Mouse (Mus musculus) urinary bladder, adult 2 months (tissue): ENCODE results near the gene Eid1. TPM values are rescaled to one million over a fixed set of nuclear protein-coding genes. Genes with fewer than 3 reads are reported as not detected.
A peak's percentile ranks its signal among the peaks of the same experiment; 100 is the strongest.

Experiments
- DNase-seq: peaks from one replicate; pipeline ENCODE4 v3.0.0; 2022; ENCODE audit warnings: low spot score
- polyA plus RNA-seq: library from polyadenylated mRNA; depleted of rRNA; stranded (reverse); fragments of >200 nt; gene quantifications from 2 replicates; pipeline ENCODE4 v1.2.3, GENCODE M21; 2012; rRNA removed

Eid1 gene
- polyA plus RNA-seq: 61.5 and 71.9 TPM in 2 replicates

DNA sequence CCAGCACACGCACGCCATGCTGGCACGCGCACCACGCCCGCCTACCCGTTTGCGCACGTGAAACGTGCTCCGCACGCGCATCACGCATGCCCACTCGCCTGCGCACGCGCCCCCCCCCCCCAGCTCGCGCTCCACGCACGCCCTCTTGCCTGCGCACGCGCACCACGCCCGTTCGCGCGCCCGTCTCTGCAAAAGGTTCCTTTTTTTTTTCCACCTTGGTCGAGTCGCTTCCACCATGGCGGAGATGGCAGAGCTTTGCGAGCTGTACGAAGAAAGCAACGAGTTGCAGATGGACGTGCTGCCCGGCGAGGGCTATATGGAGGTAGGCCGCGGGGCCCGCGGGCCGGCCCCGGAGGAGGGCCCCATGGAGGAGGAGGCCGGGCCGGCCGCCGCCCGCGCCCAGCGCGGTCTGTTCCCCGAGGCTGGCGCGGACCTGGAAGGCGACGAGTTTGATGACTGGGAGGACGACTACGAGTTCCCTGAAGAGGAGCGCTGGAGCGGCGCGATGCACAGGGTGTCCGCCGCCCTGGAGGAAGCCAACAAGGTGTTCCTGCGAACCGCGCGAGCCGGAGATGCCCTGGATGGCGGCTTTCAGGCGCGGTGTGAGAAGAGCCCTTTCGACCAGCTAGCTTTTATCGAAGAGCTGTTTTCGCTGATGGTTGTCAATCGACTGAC lies at the start of gene Eid1:
Gene Eid1, plus strand, starts transcription at position 139 of the 675 bp plus-strand sequence.
- peak; percentile 63 for DNase-seq

DNA sequence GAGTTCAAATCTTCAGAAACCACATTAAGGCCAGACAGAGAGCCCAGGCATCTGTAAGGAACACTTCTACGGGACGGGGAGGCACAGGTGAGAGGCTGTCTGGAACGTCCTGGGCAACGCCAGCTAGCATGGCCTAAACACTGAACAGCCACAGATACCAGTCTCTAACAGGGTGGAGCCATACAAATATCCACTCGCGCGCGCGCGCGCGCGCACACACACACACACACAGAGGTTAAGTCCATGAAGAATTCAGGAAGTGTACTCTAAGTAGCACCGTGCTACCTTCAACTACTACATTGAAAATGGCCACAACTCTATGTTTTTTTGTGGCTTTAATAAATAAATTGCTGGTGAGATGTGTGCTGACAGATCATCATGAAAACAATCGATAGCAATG lies 49.7 kb upstream of the Eid1 start:
- DNase-seq: no peak

DNA sequence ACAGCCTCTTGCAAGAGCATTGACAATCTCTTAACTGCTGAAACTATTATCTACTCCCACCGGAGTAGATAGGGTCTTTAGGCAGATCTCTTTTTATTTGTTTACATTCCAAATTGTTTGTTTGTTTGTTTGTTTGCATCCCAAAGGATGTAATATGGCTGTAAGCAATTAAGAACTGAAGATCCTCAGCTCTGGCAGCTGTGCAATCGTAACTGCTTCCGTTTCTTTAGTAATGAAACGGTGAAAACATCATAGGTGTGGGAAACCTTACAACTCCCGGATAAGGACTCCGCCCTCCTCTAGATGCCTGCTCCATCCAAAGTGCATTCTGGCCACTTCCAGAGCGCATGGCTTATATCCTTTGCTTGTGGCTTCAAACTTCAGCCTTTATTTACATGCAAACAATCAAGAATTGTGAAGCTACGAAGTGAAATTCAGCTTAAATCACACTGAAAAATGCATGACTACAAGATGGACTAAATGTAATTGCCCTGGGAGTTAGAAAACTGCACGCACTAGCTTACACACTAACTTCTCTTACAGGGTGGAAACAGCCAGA lies 48.7 kb upstream of the Eid1 start:
- no peak for DNase-seq

DNA sequence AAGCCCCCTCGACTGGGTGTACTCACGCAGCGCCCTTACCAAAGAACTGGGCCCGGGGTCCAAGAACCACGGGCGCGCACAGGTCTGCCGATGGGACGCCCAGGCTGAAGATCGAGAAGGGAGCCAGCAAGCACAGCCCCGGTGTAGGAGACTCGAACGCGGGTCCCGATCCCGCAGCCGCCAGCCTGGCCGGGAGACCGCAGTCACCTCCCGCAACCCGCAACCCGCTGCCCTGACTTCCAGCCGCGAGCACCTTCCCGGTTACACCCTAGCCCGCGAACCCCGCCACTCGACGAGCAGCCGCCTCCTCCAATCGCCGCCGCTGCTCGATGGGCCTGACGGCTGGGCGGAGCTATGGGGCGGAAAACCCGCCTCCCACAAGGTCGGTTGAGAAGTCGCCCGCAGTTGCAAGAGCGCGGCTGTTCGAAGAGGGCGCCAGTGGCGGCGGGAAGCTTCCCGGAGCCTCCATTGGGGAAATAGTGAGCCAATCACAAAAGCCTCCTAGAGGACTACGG lies 48.0 kb upstream of the Eid1 start, which contains the start of gene Cep152:
Gene Cep152, minus strand, starts transcription at position 277 of the 515 bp plus-strand sequence.
- DNase-seq: peak; percentile 92

DNA sequence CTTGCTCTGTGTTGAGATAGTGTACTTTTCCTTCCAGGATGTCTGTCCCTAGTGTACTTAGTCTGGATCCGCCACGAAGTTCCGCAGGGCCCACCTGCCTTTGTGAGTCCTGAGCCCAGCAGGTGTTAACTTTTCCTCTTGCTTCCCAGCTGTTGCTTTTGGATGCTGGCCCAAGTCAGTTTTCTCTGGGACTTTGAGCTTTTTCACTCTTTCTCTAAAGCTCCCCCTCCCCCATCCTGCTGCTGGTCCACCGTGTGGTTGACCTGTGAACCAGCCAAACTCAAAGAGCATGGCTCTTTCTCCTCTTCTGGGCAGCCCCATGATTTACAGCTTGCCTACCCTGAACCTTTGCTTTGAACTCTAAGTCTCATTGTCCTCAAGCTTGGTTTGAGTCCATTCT lies 46.4 kb upstream of the Eid1 start:
- DNase-seq: no peak

DNA sequence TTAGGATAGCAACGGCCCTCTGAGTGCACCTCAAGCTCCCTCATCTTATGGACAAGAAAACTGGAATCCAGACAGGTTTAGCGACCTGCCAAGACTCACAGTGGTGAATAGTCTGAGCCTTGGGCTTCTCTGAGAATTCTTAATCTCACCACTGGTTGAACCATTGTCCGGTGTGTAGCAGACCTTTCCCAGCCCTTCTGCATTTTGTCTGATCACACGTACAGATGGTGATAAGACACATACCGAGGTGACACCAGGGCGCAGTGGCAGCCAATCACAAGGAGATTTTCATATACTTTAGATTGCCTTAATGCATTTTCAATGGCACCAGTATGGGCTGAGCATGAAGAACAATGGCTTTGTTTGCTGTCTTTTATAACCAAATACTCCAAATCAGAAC lies 44.4 kb upstream of the Eid1 start:
- DNase-seq: no peak

DNA sequence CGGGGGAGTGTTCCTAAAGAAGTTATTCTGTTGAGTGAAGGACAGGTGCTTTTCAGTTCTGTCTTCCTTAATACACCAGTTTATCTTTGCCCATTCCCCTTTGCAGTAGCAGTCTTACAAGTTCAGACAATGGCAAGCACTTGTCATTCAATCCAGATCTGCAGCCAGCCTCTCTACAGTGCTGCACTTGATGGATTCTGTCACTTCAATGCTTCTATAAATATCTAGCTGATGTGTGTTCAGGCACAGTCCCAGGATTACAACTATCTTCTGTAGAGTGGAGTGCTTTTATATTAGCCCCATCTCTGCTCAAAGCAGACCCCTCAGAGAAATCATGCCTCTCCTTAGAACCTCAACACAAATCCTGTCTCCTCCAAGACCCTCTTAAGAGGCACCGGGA lies 42.9 kb upstream of the Eid1 start:
- DNase-seq: no peak

DNA sequence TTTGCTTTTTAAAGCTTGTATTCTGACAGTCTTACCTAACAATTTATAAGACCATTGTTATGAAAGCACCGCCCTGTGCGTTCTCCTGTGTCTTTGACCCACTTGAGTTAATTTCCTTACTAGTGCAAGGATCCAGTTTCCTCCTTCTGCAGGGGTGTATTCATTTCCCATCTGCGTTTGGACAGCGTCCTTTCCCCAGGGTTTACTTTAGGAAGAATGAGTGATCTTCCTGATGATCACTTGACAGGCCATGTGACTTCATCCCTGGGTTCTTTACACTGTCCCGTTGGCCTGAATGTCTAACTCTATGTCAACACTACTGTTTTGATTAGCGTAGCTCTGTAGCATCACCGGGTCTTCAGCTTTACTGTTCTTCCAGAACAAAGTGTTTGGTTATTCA lies 35.6 kb upstream of the Eid1 start:
- DNase-seq: no peak

DNA sequence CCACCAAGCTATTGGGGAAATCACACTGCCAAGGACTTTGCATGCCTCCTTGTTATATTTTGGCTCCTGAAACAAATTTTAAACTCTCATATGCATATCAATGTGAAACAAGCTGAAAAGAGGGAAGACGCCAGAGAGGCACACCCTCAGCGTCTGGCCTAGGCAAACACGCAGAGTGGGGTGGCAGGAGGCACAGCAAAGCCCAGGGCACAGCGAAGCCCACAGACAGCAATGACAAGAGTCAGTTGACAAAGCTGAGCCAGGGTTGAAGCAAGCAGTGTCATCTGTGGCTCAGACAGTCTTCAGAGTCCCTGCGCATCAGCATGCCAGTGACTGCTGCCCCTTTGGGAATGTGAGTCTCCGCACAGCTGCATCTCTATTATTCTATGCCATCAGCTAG lies 28.0 kb upstream of the Eid1 start:
- DNase-seq: no peak

DNA sequence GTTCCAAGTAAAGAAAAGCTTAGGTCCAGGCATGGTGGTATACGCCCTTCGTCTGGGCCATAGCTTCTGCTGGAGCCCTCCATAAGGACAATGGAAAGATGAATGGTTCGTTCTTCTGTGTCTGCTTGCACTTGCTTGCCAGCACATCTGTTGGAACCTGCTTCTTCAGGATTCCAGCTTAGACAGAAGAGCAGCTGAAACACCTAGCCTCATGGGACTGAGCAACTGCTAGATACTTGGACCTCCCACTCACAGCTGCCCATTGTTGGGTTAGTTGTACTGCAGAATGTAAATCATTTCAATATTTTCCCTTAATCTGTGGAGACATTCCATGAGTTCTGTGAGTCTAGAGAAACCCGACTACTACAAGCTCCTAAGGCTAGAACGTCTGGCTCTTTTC lies 22.9 kb upstream of the Eid1 start:
- DNase-seq: no peak

DNA sequence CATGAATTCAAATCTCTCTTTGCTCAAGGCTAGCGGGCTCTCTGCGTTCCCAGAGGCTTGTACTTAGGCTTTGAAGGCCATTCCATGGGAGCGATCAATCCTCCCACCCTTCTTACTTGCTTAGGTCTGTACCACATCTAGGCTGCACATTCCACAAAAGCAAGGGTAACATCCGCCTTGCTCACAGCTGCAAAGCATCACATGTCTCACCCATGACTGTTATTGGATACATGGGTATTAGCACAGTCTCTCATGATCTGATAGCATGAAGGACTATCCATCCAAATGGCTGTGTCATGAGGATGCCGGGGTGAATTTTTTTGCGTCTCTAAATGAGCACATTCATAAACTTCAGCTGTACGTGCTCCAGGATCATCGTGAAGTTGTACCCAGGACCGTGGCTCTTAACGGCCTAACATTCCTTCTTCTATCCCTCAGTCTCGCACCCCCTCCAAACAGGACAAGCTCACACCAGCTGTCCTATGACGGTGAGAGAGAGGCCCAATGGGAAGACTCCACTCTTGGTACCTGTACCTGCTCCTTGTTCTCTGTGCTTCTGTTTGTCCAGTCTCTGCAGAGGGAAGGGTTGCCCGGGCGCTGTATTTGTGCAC lies 22.0 kb upstream of the Eid1 start:
- DNase-seq: no peak

DNA sequence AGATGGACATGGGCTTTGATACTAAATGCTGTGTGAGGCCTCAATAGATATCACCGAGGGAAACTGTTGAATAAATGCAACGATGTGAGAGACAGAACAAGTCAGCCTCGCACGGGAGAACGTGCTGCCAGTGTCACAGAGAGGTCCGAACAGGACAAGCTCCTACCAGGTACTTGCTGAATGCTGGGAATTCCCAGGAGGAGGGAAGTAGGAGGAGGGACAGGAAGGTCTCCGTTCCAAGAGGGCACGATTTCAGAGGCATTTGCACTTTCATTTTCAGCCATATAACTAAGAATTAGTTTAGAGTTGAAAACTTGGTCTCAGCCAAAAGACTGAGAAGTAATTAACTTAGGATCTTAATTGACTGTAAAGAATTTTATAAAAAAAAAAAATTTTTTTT lies 21.3 kb upstream of the Eid1 start:
- DNase-seq: no peak

DNA sequence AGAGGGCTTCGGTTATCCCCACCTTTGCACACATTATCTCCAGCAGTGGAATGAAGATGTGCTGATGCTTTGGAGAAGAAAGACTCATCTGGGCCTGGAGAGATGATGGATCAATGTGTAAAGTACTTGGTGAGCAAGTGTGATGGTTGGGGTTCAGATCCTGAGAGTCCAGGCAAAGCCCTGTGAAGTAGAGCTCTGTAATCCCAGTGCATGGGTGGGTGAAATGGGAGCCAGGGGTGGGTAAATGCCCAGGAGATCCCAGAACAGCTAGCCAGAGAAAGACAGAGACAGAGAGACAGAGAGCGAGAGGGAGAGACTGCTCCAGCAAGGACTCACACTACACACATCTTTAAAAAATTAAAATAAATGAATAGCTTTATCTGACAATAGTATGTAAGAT lies 19.6 kb upstream of the Eid1 start:
- no peak for DNase-seq

DNA sequence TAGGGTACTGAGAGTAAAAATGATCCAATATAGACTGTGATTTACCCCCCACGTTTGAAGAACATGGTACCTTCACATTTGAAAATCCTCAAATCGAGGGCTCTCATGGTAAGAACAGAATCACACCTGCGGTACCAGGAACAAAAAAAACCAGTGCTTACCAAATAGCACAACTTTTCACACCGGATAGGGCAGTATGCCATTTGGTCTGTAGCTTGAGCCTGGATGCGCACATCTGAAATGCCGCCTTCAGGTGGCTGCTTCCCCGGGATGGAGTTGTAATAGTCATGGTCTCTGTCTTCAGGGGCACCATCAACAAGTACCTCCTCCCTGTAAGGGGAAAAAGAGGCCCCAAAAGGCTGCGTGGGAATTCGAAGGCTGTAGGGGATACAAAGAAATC lies 17.5 kb upstream of the Eid1 start:
- DNase-seq: no peak

DNA sequence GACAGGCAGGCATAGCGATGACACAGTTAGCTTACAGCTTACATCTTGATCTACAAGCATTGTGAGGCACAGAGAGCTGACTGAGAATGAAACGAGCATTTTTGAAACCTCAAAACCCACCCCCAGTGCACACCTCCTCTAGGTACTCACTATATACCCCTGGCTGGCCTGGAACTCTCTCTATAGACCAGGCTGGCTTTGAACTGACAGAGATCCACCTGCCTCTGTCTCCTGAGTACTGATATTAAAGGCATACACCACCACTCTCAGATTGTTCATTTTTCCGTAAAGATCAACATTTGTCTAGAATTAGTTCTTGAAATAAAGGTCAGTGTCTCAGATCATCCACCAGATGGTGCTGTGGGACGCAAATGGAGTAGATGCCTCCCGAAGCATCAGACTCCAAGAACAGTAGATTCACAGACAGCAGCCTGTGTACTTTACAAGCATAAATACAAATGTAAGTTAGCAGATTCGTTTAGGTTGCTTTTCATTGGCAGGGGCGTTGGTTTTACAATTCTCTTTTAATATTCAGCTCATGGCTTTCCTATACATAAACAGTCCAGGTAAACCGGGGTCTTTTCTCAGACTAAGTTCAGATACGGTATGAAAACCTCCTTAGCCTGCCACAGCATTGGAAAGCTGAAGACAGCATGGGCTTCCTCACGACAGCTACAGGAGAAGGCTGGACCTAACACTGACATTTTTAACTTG lies 12.9 kb upstream of the Eid1 start:
- no peak for DNase-seq

DNA sequence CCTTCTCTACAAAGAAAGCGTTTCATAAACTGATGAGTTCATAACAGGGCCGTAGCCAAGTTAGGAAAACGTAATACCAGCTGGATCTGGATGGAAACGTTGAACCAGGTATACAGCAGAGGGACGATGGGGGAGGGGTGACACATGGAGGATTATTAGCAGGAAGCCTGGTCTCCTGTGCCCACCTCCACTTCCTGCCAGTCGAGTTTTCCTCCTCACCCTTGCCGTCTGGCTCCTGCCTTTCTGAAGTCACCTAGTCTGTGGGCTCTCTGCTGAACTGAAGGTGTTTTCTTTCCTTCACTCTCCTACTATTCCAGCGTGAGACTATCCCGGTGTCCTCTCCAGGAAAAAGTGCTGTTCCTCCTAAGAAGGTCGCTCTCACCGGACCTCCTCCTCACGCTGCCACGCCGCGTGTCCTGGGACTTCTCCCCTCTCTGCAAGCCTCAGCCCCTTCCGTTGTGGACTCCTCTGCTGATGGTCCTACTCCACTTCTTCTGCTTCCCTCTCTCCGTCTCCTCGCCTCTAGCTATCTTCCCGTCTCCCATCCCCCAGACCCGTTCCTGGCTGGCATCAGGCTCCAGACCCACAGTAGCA lies 12.3 kb upstream of the Eid1 start:
- no peak for DNase-seq

DNA sequence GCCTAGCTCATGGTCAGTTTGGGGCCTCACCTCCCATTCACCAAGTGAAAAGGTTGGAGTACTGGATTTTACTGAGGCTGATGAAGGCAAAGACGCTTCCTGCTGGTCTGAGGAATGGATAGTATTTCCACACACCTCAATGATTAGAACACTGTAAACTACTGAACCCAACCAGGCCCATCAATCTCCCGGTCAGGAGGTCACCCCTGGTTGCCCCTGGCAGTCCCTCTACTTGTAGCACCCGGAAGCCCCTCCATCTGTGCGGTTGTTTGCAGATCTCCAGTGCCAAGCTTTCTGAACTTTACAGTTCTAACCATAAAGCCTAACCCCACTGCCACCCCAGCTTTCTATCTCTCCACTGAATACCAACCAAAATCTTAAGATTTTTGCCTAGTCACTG lies 11.7 kb upstream of the Eid1 start:
- no peak for DNase-seq

DNA sequence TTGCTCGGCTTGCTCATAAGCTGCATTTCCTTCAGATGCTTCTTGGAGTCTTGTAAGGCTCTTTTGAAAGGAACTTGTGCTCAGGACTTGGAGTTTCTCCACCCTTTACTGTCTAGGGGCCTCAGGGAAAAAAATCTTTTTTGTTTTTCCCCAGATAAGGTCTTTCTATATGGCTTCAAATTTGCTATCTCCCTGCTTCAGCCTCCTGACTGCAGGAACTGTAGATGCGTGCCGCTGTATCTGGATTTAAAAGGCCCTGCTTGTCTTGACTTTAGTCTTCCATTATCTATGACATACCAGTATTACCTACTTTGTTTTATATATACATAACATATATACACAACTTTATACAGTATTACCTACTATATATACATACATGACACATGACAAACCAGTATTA lies 10.4 kb upstream of the Eid1 start:
- DNase-seq: no peak

DNA sequence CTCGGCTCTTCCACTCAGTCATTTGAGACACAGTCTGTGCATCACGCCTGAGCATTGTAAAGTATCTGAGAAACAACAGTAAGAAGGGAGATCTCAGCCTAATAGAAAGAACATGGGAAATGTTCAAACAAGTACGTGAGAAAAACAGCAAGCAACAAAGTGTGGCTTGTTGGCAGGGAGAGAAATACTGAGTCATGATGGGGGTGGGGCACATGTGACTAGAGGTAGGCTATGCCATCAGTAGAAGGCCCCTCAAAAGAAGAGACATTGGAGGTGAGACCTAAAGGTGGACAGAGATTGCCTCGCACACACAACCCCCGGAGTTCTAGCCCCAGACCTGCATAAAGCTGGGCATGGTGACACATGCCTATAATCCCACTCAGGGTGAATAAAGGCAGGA lies 7.7 kb upstream of the Eid1 start:
- DNase-seq: no peak

DNA sequence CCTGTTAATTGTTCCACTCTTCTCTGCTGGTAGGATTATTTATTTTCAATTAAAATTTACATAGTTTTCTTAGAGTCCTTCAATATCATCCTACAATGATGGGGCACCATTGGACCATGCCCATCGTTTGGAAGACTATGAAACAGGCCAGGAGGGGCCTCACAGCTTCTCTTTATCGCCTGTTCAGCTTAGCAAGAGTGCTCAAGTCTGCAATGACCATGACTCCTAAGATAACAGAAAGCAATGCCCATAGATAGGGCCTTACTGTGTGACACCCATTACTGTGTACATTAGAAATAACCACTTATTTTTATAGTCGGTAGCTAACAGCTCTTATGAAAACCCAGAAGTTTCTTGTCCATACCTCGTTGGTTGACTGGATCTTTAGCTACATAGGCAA lies 7.0 kb upstream of the Eid1 start:
- no peak for DNase-seq

DNA sequence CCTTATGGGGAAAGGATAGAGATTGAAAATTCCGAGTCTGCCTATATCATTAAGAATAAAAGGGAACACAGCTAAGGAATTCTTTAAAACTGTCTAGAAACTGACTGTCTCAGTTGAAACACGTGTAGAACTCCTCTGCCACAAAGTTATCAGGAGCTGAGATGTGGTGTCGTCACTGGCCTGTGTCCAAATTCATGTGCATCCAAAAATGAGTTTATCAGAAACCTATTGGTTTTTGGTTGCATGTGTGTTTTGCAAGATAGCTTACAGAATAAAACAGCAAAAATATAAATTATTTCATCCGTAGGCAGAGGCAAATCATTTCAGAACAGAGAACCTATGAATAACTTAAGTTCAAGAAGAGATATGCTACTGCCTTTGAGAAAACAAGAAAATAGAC lies 6.2 kb upstream of the Eid1 start:
- no peak for DNase-seq

DNA sequence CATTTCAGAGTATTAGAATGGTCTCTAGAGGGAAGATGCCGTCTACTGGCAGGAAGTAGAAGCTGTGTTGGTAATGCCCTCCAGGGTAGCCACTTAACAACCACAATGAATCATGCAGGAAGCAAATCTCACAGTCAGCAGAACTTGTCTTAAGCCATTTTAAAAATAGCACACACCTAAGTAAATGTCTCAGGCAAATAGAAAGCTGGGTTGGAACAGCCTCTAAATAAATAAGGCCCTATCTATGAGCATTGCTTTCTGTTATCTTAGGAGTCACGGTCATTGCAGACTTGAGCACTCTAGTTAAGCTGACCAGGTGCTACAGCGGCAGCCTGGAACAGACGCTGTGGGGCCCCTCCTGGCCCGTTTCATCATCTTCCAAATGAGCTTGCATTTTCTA lies 5.7 kb upstream of the Eid1 start:
- DNase-seq: no peak
